Mouse (Mus musculus) heart, postnatal 36 days (tissue): ENCODE measurements around the gene Ppard. TPM values are rescaled to one million over a fixed set of nuclear protein-coding genes. Genes with fewer than 3 reads are reported as not detected.
"Not testable (repeated sequence)": the region's sequence is repeated elsewhere in the genome, so short reads cannot be mapped to it uniquely, and the experiment has no call there.

Source experiments
- DNase-seq, 2 experiments: peaks; one replicate each; pipeline ENCODE4 v3.0.0; 2021 to 2022
- intact Hi-C: fragments of 180-260 bp; cut with DNase I; formaldehyde crosslinking; loops from one replicate; pipeline ENCODE4 v1.15.1; 2025
- total RNA-seq, 2 experiments: library from RNA; stranded (reverse); gene quantifications; 2 replicates each; pipeline ENCODE4 v1.2.3; 2021

Gene Ppard
- total RNA-seq, 2 experiments from 2014 or later, result 33.3 to 40.1 TPM

DNA sequence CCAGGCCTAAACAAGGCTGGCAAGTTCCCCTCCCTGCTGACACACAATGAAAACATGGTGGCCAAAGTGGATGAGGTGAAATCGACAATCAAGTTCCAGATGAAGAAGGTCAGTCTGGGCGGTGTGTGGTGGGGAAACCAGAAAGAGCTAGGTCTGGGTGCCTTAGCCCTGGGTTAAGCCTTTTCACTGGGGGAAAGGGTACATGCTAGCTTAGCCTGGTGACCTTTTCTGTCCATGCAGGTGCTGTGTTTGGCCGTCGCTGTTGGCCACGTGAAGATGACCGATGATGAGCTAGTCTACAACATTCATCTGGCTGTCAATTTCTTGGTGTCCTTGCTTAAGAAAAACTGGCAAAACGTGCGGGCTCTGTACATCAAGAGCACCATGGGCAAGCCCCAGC is 98.1 kb downstream of the Ppard start:
- intact Hi-C loops, DNase-seq: not testable (repeated sequence)

DNA sequence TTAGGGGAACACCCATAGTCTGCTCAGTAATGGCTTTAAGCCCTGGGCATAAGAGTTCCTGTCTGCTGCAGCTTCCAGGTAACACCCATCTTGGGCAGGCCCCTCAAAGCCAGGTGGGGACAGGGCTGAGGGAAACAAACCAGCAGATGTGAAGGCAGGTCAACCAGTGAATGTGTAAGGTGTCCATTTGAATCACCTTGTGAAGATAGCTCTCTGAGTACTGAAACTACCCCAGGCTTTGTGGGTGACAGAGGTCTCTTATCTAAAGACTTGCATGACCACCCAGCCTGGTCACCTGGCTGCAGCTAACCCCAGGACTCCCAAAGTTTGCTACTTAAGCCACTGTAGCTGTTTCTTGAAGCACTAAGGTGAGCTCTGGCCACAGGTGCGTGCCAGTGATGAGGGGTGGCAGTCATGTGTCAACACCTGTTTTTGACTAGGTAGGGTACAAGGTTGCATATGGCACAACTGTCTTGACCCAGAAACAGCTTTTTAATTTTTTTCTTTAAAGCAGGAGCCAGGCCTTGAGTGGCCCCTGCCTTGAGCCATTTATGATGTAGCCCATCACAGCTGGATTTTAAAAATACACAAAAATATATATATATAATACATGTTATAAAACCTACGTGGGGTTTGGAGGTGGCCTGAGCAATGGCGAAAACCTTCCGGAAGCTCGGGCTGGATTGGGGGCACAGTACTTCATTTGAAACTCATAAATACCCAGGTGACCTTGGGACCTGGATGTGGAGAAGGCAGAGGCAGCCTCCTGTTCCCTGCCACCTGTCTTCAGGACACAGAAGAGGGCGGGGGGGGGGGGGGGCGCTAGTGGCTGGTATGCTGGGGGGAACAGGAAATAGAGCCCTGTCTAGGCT is 99.0 kb downstream of the Ppard start:
- intact Hi-C loops, result no loop called here
- no peak for DNase-seq

DNA sequence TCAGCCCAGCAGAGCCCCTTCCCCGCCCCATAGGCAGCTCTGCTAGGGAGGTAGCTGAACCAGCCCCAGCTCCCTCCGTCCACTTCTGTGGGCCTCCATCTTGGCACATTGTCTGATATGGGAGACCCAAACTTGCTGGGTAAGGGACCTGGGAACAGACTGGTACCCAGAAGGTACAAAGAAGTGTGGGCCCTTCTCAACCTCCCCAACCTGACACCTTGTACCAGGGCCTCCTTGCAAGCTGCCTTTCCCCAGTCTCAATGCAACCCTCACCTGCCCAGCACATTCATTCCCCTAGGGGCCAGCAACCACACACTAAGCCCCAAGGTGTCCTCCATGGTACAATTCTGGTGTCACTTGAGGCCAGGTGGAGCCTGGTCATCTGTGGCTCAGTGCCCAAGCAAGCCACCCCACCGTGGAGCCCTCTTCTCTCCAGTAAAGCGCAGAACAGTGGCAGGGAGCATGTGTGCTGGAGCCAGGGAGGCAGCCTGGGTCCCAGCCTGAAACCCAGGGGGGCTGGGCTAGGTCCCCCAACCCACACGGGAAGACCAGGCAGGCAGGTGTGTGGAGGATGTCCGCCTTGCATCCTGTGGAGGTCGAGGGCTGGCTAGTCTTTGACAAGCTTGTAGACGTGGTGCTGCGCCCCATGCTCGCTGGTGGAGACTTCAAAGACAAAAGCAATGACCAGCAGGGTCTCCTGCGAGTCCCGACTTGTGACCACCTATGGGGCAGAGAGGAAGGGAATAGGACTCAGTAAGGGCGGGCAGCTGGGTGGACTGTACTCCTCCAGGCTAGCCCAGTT is 99.8 kb downstream of the Ppard start:
- intact Hi-C loops, result no loop called here
- DNase-seq, result no peak

DNA sequence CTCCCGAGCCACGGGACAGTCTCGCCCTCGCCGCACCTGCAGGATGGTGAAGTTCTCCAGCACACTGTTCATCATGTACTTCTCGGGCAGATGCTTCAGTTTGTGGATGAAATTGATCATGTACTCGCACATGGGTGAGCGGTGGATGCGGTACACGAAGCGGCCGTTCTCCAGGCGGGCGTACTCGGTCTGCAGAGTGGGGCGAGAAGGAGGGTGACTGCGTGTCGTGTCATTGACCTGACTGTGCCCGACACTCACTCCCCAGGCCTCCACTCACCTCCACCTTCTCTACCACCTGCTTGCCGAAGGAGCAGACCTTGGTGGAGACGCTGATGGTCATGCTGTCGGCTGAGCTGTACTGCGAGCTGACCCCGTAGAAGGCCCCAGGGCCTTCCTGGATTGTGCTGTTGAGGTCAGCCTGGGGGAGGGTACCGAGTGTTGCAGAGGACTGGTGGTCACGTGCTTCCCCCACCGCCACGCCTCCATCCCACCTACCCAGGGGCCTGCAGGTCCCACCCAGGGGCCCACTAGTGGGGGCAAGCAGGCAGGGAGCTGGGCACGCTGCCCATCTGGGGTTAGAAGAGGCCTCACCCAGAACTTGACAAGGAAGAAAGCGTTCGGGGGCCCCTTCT is 100.5 kb downstream of the Ppard start:
- DNase-seq, result no peak
- intact Hi-C loops, result no loop called here

DNA sequence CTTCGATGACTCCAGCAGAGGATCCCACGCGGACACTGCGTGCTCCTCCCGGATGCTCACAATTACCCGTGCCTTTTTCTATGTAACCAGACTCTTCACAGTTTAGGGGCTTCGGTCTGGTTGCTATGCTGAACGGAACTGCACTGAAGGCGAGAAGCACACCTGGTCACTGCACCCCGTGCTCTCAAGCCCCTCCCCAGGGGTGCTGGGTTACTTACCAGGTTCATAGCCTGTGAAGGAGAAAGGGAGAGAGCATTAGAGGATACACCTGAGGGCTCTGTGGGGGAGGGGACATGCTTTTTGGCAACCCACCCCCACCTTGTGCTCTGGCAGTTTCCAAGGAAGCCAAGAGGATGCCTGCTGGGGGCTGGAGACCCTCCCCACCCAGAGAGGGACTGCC is 102.8 kb downstream of the Ppard start:
- DNase-seq, result no peak
- intact Hi-C loops, result no loop called here

DNA sequence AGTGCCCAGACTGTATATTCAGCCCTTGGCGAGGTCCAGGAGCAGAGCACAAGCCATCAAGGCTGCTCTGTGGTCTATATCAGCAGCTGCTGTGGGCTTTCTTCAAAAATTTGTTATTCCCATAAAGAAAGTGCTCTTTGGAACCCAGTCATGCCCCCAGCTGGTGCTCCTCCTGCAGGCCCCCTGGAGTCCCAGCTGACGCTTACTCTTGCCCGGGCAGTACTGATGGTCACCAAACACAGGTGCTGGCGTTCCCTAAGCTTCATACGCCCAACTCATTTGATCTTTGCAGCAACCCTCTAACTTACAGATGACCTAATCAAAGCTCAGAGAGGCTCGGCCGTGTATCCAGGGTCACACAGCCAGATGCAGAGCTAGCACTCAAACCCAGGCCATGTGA is 105.0 kb downstream of the Ppard start:
- no peak for DNase-seq
- intact Hi-C loops, result no loop called here

DNA sequence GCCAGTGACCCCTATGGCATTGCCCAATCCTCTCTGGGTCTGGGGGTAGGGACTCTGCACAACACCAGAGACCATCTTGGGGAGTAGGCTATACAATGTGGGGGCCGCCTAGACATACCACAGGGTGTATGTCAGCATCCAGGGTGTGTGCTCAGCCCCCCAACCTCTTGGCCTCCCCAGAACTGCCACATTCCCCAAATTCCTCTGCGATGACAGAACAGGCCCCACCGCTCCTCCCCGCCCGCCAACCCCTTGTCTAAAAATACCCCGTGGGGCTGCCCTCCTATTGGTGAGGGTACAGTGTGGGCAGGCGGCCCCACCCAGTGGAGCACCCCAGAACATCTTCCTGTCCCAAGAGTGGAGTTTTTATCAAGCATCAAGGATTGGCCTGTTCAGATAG is 108.1 kb downstream of the Ppard start:
- intact Hi-C loops, result no loop called here
- no peak for DNase-seq

DNA sequence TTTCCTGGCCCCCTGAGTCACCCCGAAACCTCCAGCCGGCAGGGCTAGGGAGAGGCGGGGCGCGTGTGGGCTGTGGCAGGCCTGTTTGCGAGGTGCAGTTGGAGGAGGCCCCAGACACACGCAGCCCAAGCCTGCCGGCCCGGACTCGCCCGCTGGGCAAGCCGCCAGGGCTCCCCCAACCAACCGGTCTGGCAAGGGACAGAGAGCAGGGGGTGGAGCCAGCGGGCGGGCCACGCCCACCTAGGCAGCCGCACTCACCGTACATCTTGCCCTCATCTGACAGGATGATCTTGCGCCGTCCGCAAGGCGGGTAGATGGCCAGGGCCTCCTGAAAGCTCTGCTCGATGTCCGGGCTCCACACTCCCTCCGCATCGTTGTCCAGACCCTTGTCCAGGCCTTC is 108.6 kb downstream of the Ppard start:
- DNase-seq, result peak; percentile 64 to 75
- intact Hi-C loops, result no loop called here

DNA sequence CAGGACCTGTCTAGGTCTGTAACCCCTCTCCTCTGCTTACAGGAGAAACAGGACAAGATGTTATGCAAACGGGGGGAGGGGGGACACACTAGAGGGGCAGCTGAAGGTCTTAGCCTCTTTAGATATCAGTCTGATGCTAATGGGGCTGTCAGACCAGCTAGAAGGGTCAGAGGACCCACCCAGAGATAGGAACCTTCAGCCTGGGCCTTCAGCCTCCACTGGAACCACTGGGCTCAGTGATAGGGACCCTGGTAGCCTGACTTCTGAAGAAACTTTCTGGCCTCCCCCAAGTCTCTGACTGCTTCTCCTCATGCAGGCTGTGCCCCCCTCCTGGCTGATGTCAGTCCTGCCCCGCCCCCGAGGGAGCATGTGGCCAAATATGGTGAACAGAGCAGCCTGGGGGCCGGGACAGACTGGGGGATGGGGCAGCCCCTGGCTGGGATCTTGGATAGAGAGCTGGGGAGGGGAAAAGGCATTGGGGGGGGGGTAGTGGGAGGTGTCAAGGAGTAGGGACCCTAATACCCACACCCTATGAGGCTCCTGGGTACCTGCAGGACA is 111.6 kb downstream of the Ppard start:
- intact Hi-C loops, result no loop called here
- DNase-seq, result no peak

DNA sequence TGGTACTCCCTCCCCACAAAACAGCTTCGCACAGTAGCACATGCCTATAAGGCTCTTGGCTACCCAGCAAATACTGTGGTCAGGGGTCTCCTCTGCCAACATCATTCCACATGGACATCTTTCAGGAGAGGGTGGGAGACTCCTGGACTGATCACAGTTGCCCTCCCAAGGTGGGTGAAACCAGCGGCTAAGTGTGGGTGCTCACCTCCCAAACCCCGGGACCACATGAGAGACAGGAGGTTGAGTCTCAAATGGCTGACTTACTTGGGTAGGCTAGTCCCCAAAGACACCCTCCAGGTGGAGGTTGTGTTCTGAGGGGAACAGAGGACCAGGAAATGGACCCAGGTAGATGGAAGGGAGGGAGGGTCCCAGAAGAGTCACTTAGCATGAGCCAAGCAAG is 112.2 kb downstream of the Ppard start:
- DNase-seq, result no peak
- intact Hi-C loops, result no loop called here

DNA sequence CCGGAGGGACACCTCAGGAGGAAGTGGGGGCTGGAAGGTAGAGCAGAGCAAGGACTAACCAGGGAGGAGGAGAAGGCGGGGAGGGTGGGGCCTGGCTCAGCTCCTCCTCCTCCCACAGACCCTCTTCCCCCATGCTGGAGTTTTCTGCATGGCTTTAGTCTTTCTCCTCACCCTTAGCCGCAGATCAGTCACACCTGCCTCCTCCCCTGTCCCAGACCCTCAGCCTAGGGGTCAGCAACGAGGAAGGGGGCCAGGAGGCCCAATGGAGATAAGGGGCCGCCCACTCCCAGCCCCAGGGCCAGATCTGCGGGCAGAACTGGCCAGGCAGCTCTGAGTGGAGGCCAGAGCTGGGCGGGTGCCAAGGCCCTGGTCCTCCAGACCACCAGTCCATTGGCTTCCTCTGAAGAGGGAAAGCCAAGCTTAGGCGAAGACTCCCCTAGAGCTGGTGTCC is 112.8 kb downstream of the Ppard start:
- intact Hi-C loops, result no loop called here
- DNase-seq, result no peak

DNA sequence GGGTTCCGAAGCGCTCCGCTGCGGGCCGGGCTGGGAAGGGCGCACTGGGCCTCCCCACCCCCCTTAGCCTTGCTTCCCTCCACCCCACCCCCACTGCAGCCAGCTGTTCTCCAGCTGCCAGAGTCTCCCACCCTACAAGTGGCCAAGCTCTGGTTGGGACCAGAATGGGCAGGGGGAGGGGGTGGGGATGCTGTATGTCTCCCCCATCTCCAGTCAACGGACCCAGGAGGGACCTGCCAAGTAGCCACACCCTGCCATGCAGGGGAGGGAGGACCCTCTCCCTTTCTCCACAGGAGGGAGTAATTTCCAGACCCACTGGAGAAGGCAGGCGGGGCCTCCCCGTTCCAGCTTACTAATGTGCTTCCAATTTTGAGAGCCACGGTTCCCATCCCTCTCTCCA is 113.4 kb downstream of the Ppard start:
- no peak for DNase-seq
- intact Hi-C loops, result no loop called here

DNA sequence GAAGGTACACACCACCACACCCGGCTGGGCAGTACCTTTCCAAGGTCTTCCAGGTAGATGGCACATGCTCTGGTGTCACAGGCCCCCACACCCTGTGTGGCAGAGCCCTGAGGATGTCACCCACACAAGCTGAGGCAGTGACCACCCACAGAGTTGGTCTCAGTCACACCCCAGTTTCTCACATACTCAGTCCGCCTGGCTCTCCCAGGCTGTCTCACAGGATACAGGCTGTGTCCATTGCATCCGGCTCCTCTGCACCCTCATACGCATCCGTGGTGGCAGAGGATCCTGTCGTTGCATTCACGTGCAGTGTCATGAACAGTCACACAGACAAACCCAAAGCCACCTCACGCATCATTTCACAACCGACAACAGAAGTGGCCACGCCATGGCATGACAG is 114.8 kb downstream of the Ppard start:
- intact Hi-C loops, result no loop called here

DNA sequence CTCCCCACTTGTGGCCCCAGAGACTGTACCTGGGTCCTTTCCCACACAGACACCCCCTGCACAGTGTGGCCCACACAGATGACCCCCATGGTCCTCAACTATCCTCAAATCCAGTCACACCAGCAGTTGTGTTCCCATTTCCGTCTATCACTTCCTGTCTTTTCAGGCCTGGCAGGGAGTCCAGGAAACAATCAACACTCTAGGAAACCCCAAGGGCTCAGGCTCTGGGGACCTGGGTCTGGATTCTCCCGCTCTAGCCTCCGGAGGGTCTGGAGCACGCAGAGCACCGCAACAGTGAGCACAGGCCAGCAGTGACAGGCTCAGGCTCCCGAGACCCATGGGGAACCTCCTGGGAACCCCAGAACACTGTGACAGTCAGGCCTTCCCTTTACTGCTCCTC is 115.7 kb downstream of the Ppard start:
- intact Hi-C loops, result no loop called here
- no peak for DNase-seq

More for the DNA sequence above, 114.8 kb downstream of the Ppard start:
- DNase-seq, result no peak

DNA sequence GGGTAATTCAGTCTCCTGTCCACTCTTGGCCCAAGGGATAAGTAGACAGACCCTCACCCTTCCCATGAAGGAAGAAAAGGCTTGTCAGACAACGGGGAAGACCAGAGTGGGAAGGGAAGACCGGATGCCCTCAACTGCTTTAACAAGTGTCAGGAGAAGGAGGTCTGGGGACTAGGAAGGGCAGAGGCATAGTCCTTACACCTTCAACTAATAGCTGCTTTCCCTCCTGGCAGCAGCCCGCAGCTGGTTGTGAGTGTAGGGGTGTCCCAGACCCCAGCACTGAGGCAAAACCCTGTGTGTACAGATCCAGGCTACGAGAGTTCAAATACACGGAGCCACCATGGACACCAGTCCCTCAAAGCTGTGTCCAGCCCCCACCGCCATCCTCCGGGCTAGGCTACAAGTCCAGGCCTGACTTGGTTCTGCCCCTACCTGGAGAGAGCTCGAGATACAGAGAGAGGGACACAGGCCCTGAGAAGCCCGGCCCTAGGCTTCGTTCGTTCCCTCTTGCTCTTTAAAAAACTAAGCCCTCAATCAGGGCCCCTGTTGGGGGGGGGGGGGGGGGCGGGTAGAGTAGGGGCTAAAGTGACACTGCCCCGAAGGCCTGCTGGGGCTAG is 116.9 kb downstream of the Ppard start:
- DNase-seq, result no peak
- intact Hi-C loops, result no loop called here

DNA sequence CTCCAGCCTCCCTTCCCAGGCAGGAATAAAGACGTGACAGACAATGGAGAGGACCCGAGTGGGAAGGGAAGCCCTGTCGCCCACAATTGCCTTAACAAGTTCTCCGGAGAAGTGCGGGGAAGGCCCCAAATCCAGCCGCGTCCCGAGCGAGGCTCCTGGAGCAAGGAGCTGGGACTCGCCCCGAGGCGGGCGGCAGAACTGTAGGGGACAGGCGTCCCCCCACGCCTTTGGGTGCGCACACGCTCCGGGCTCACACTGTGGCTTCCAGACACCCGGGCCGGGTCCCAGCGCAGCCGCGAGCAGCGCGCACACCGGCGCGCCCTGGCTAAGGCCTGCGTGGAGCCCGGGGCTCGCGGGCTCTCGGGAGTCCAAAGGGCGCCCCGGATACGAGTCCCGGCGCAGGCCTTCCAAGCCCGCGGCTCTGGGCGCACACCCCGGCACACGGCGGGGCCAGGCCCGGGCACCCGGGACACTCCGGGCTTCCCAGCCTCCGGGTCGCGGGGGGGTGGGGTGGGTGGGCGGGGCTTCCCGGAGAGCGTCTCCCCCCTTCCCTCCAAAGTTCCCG is 117.5 kb downstream of the Ppard start:
- intact Hi-C loops, result no loop called here
- peak in 1 of 2 experiments; percentile 79 for DNase-seq

DNA sequence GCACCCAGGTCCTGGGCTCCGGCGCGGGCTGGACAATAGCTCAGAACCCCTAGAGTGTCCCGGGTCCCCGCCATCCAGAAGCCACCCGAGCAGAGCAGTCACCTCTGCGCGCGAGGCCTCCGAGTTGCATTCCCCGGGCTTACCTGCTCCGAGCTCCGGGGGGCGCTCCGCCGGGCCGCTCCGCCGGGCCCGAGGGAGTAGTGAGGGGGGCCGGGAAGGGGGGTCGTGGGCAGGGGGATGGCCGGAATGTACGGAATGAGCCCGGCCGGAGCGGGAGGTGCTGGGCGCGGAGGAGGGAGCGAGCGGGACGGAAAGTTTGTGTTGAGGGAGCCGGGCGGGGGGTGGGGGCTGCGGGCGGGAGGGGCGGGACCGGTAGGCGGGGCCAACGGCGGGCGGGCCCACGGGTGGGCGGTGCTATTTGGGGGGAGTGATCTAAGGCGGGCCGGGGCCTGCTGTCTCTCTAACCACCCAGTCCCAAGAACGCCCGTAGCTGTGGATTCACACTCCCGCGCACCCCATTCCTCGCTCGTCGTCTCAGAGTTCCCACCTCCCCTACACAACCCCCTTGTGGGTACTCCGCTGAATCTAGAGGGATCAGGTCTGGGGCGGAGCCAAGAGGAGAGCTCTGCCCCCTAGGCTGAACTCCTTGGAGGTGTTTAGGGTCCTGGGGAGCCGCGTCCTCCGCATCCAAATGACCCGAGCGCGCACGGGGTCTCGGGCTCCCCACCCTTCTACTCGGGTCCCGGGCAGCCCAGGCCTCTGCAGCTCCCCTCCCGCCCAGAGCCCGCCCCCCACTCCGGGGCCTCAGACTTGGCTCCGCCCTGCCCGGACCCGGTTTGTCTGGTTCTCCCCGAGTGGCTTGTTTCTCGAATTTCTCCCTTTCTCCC is 118.2 kb downstream of the Ppard start, which contains the start of gene Tead3:
Gene Tead3, minus strand, starts transcription at position 352 of the 887 bp plus-strand sequence.
- intact Hi-C loops, result no loop called here

More for the DNA sequence above, 118.2 kb downstream of the Ppard start, which contains the start of gene Tead3:
- DNase-seq, result peak; percentile 73 to 83
